Mouse (Mus musculus): ENCODE measurements around the gene Wrap73. TPM values are rescaled to one million over a fixed set of nuclear protein-coding genes. Genes with fewer than 3 reads are reported as not detected.

Gene Wrap73
- total RNA-seq, 2 experiments from 2014 or later: 12.3 to 12.8 TPM

DNA sequence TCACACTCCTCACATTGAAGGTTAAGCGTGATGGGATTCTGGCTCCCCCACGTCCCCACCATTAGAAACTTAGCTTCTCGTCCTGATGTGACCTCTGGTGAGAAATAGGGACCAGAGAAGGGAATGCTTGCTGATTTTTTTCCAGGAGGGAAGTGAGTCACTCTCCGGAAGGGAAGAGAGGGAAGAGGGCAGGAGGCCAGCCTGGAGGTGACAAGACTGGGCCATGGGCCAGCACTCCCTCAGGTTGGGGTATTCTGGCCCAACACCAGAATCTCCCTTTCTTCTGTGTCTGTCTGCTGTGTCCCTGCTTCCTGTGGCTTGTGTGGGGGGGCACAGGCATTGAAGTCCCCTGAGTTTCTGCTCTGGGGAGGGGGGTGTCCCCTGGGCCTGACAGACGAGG, 41.4 kb downstream of the Wrap73 start:
- DNase-seq: peak in 1 of 2 experiments; percentile 51

DNA sequence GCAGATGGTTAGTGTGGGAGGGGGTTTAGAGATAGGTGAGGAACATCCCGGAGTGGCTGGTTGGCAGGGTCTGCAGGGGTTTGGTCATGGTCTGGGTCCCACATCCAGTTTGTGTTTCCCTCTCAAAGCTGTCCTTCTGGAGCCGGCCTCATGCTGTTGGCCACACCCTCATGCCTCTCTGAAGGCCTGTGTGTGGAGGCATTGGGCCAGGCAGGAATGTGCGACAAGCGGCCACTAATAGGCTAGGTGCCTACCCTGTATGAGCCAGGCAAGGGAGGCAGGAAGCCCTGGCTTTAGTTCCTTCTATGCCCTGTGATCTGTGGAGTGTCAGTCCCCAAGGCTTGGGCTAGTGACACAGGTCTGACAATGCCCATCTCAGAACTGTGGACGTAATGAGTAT, 42.8 kb downstream of the Wrap73 start:
- no peak for DNase-seq

- peak; percentile 30 to 62 for DNase-seq
These were observed 43.9 kb downstream of the Wrap73 start for GRCm38 (mm10) chr4:154186002-154186537.

DNA sequence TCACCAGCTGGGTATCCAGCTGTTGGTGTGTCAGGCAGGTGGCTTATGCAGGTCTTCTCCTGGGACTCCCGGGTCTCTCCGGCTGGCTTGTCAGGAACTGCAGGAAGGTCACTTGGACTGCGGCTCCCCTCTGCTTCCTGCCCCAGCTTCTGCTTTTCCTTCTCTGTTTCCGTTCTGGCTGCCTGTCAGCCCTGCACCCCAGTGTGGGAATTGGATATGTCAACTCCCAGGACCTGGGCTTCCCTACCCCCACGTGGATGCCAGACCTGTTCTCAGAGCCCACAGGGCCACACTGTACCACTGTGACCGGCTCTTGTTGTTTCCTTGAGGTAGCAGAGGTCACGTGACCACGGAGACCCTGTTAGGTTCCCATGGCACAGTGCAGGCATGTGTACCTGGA, 46.8 kb downstream of the Wrap73 start:
- DNase-seq: peak; percentile 42 to 67

DNA sequence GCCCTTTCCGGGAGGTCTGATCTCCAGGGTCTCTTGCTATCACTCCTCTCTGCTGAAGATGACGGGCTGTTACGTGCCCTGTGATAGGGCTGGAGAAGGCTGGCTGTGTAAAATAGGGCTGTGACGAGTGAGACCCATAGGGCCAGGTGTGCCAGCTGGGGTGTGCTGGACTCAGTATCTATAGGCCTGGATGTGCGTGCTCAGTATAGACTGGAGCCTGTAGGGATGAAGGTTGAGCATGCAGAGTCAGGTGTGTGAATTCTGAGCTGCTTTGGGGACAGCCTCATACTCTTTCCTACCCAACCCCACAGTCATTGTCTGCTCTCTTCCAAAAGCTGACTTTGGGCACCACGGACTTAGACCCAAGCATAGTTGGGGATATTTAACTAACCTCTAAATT, 55.8 kb downstream of the Wrap73 start:
- DNase-seq: no peak

GRCm38 (mm10) chr4:154198377-154198961, 56.3 kb downstream of the Wrap73 start:
- DNase-seq: no peak

DNA sequence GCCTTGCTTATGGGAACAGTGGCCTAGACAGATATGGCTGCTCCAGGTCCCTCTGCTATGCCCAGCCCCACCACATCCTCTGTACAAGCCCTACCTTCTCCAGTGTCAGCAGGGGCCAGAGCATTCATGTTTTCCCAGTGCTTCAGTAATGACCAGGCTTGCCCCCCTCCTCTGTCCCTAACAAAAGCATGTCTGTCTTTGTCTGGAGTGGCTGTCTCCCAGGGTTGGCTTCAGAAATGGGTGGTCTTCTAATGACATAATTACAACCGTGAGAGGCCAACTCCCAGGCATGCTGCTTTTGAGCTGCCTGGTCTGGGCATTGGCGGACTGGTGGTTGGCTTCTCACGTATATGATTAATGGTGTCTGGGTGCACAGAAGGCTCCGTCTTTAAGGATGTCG, 59.3 kb downstream of the Wrap73 start:
- no peak for DNase-seq

GRCm38 (mm10) chr4:154204532-154204931, 62.4 kb downstream of the Wrap73 start:
- peak in 1 of 2 experiments; percentile 33 for DNase-seq

DNA sequence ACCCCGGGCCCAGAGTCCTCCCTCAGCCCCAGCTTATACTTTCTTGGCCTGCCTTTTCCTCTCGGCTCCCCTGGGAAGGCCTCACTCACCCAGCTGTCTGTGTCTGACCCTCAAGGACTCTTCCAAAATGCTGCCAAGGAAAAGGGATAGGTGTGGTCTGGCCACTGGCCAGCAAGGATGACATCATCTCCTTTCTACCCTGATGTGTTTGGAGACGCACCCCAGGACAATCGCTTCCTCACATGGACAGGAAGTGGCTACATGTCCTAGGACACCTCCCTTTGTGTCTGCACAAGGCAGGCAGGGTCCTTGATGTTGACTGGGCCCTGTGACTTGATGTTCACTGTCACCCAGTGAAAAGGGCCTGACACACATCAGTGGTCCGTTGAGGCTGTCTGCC, 63.2 kb downstream of the Wrap73 start:
- peak; percentile 74 to 89 for DNase-seq

DNA sequence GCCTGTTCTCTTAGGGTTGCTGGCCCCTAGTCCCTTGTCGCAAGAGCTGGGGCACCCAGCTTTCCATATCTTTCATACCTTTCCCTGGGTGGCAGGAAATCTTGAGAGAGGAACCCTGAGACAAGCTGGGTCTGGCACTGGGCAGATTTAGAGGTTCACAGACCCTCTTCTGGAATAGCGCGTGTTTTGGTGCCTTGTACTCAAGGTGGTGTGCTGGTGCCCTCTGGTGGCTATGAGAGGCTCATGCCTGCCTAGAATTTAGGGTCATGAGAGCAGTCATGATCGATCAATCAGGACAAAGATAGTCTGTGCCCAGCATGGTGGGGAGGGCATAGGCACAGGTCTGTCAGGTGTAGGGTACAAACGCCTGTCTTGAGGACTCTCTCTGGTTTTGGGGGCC, 65.1 kb downstream of the Wrap73 start:
- peak; percentile 61 to 86 for DNase-seq

DNA sequence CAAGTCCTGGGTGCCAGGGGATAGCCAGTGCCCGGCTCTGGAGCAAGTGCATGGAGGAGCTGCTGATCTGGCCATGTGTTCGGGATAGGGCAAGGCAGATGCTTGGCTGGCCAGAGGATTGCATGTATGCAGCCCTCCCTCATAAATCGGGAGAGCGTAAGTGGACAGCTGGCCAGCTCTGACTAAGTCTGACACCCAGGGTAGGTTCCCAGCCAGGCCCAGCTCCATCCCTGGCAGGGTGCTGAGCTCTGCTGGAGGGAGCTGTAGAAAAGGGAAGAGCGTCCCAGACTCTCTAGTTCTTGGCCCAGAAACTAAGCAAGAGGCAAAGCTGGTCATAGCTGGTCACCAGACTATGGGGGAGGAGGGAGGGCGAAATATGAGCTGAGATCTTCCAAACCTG, 66.9 kb downstream of the Wrap73 start:
- peak; percentile 33 to 62 for DNase-seq

- DNase-seq: no peak
These were observed 67.7 kb downstream of the Wrap73 start for GRCm38 (mm10) chr4:154209825-154210224.

DNA sequence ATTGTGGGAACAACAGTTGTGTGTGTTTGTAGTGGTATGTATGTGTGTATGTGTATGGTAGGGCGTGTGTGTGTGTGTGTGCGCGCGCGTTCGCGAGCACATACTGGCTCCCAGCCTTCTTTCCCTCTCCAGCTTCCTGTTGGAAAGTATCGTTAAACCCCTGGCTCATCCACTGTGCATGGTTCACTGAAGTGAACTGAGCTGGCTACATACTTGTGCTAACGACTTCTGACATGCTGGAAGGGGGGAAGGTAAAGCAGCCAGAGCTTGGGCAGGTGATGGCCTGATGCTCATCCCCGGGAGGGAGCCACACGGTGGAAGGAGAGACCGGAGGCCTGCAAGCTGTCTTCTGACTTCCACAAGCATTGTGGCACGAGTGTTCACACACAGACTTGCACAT, 69.3 kb downstream of the Wrap73 start:
- DNase-seq: no peak

DNA sequence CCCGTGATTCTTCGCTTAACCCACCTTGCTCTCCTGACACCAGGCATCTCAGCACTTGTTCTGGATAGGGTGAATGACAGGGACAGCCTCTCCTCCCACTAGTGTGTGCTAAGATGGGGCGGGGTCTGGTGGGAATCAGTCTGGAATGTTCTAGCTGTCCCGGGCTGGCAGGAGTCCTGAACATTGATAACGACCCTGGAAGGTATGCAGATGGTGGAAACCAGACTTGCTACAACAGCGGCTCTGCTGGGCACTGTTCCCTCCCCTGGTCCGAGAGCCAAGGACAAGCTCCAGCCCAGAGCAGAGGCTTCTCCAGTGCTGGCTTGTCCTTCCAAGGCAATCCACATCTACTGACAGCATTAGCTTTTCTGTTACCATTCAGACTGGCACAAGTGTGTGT, 71.4 kb downstream of the Wrap73 start:
- peak; percentile 78 to 79 for DNase-seq

GRCm38 (mm10) chr4:154214075-154214474, 71.9 kb downstream of the Wrap73 start:
- DNase-seq: no peak

Other genes with a start within 250 kb of the Wrap73 start
- gene A430005L14Rik, start 185.1 kb upstream of the Wrap73 start, total RNA-seq (2021): 10 to 100 TPM; 15.5 to 15.8 TPM
- 1 to 10 TPM; 1.3 to 2.2 TPM for gene Dffb, start 167.2 kb upstream of the Wrap73 start, total RNA-seq (2021)
- gene Cep104, start 167.2 kb upstream of the Wrap73 start, total RNA-seq (2021): 10 to 100 TPM; 28.8 to 29.5 TPM
- gene Lrrc47, start 130.6 kb upstream of the Wrap73 start, total RNA-seq (2021): 10 to 100 TPM; 38.4 to 41.6 TPM
- gene Smim1, start 116.1 kb upstream of the Wrap73 start, total RNA-seq (2021): 1 to 10 TPM; 5.4 to 5.6 TPM
- not detected for gene Ccdc27, start 99.7 kb upstream of the Wrap73 start, total RNA-seq (2021)
- under 1 TPM in 1 of 2 experiments, not detected in 1; 0.15 TPM for gene Trp73, start 2.2 kb upstream of the Wrap73 start, total RNA-seq (2021)
- 100 to 1,000 TPM; 120 to 127 TPM for gene Tprgl, start 18.3 kb downstream of the Wrap73 start, total RNA-seq (2021)
- 1 to 10 TPM; 3.7 to 4.6 TPM for gene Megf6, start 28.4 kb downstream of the Wrap73 start, total RNA-seq (2021)
- gene Arhgef16, start 159.3 kb downstream of the Wrap73 start, total RNA-seq (2021): under 1 TPM; 0.46 to 0.52 TPM
- gene B230104I21Rik, start 193.8 kb downstream of the Wrap73 start, total RNA-seq (2021): not detected